Mouse (Mus musculus): Measurements from ENCODE around the gene Slc22a16. TPM values are rescaled to one million over a fixed set of nuclear protein-coding genes. Genes with fewer than 3 reads are reported as not detected.

The Slc22a16 gene
- polyA plus RNA-seq, 1 experiment: not detected

DNA sequence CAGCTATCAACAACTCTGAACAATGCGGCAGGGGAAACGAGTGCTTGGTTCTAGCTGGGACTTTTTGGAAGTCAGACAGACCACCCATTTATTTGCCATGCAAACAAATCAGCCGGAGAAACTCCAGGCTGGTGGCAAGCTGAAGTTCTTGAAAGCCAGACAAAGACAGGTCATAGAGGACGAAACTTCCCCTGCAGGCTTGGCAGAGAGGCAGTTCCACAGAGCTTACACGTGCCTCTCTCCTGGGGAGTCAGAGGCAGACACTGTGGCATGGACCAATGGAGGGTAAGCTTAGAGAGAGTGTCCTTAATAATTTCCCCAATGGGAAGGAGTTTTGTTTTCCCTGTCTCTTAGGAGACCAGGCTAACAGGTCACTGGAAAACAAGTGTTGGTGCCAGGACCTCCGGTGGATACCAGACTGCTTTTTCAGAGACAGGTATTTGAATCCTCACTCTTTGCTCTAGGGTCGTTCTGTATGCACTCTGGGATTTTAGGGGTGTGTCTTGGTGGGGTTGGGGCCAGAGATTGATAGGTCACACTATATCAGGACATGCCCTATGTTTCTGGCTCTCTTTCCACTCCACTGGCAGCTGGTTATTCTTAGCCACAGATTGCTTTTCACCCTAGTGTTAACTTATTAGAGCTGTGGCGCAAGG is 59.6 kb downstream of the Slc22a16 start, which contains the start of gene Ddo:
Ddo (plus strand) TSS at position 356 of the 656 bp plus-strand sequence.
- no peaks in the 10 kb centered on the region for H3K4me1 ChIP-seq (ENCODE audit: control insufficient read depth, insufficient read depth, low read length)
- WGBS: 71% methylated on average over 8 of the region's 8 CpGs
- TF ChIP-seq POLR2A (IDR thresholded peaks at IDR 0.05; ENCODE audit: borderline replicate concordance, control insufficient read depth, low read depth, low read length) (no peak), CTCF (IDR thresholded peaks at IDR 0.05; ENCODE audit: control insufficient read depth, insufficient read depth, low read length) (no peak)
- H3K4me3 ChIP-seq (replicated peaks; ENCODE audit: control insufficient read depth, low read depth, low read length): no peak within 1 kb of the TSS
- H3K27ac ChIP-seq (ENCODE audit: control insufficient read depth, insufficient read depth, low read depth, low read length, poor library complexity): no peak within 1 kb of the TSS

DNA sequence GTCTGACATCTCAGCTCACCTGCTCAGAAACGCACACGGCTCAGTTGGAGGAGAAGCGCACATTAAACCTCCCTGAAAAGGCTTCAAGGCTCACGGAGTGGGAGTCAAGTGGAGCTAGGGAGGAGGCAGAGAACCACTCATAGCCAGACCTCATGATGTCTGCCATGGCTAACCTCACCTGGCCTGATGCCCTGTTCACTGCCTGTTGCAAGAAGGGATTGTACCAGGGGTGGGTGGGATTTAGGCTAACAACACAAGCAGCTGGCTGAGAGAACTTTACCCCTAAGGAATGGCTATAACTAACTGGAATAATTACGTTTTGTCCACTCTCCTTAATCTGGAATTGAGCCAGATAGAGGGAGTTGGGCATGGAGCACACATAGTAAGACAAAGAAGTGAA is 60.3 kb downstream of the Slc22a16 start:
- WGBS: 84% methylated on average over 5 of the region's 5 CpGs
- H3K4me1 ChIP-seq (ENCODE audit: control insufficient read depth, insufficient read depth, low read length): no peaks in the 10 kb centered on the region
- TF ChIP-seq POLR2A (IDR thresholded peaks at IDR 0.05; ENCODE audit: borderline replicate concordance, control insufficient read depth, low read depth, low read length): no peak
- no peak overlapping the region for H3K4me3 ChIP-seq (replicated peaks; ENCODE audit: control insufficient read depth, low read depth, low read length)
- H3K27ac ChIP-seq (ENCODE audit: control insufficient read depth, insufficient read depth, low read depth, low read length, poor library complexity): no peak overlapping the region

DNA sequence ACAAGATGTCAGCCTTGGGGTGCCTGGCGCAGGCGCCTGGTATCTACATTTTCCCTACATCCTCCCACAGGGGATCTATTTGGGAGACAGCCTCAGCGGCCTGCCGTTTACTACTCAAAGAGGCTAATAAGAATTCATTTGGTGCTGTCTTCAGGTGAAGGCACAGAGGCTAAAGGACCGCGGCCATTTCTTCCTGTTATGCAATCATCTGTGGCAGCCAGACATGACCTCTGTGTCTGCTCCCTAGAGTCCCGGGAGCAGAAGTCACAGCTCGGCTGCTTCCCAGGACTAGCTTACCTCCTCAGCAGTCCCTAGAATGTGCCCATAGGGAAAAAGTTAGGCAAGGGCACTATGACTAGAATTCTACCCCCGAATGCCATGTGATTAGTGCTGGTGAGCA is 60.8 kb downstream of the Slc22a16 start:
- Histone ChIP-seq H3K4me1 (ENCODE audit: control insufficient read depth, insufficient read depth, low read length) (no peaks in the 10 kb centered on the region), H3K27ac (ENCODE audit: control insufficient read depth, insufficient read depth, low read depth, low read length, poor library complexity) (no peak overlapping the region), H3K4me3 (replicated peaks; ENCODE audit: control insufficient read depth, low read depth, low read length) (no peak overlapping the region)
- TF ChIP-seq CTCF (IDR thresholded peaks at IDR 0.05; ENCODE audit: control insufficient read depth, insufficient read depth, low read length): no peak
- no peak for TF ChIP-seq POLR2A (IDR thresholded peaks at IDR 0.05; ENCODE audit: borderline replicate concordance, control insufficient read depth, low read depth, low read length)
- WGBS: 60% methylated on average over 9 of the region's 9 CpGs

DNA sequence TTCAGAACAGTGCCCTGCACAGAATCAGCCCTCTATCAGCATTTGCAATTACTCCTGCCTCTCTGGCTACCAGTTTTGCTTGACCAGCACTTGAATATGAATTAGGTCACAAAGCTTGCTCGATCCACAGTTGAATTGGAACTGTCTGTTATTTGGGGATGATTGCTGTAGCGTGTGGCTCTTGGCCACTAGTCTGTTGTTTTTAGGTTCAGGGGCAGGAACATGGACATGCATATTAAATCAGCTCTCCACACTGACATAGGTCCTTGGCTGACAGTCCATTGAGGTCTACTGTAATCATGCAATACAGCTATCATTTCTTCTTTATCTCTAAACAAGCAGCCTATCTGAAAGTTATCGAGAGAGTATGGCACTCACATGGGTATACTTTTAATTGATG is 62.0 kb downstream of the Slc22a16 start:
- WGBS: 83% methylated on average over 3 of the region's 3 CpGs
- Histone ChIP-seq H3K4me1 (ENCODE audit: control insufficient read depth, insufficient read depth, low read length) (no peaks in the 10 kb centered on the region), H3K4me3 (replicated peaks; ENCODE audit: control insufficient read depth, low read depth, low read length) (no peak overlapping the region), H3K27ac (ENCODE audit: control insufficient read depth, insufficient read depth, low read depth, low read length, poor library complexity) (no peak overlapping the region)
- TF ChIP-seq CTCF (IDR thresholded peaks at IDR 0.05; ENCODE audit: control insufficient read depth, insufficient read depth, low read length) (no peak), POLR2A (IDR thresholded peaks at IDR 0.05; ENCODE audit: borderline replicate concordance, control insufficient read depth, low read depth, low read length) (no peak)

DNA sequence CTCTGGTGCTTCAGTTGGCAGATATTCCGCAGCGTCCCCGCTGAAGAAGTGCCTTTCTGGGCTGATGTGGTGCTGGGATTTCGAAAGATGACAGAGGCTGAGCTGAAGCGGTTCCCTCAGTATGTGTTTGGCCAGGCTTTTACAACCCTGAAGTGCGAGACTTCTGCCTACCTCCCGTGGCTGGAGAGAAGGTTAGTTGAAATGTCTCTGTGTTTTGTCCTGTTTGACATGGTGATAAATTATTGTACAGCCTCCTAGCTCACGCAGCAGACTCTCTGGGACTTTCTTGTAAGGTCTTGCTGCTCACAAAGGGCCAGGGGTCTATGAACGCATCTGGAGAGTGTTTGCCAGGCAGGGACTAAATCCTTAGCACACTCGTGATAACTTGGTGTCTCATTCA is 67.2 kb downstream of the Slc22a16 start:
- no peak for TF ChIP-seq CTCF (IDR thresholded peaks at IDR 0.05; ENCODE audit: control insufficient read depth, insufficient read depth, low read length)
- no peak for TF ChIP-seq POLR2A (IDR thresholded peaks at IDR 0.05; ENCODE audit: borderline replicate concordance, control insufficient read depth, low read depth, low read length)
- Histone ChIP-seq H3K4me3 (replicated peaks; ENCODE audit: control insufficient read depth, low read depth, low read length) (no peak overlapping the region), H3K27ac (ENCODE audit: control insufficient read depth, insufficient read depth, low read depth, low read length, poor library complexity) (no peak overlapping the region), H3K4me1 (ENCODE audit: control insufficient read depth, insufficient read depth, low read length) (no peaks in the 10 kb centered on the region)
- WGBS: 60% methylated on average over 10 of the region's 10 CpGs

DNA sequence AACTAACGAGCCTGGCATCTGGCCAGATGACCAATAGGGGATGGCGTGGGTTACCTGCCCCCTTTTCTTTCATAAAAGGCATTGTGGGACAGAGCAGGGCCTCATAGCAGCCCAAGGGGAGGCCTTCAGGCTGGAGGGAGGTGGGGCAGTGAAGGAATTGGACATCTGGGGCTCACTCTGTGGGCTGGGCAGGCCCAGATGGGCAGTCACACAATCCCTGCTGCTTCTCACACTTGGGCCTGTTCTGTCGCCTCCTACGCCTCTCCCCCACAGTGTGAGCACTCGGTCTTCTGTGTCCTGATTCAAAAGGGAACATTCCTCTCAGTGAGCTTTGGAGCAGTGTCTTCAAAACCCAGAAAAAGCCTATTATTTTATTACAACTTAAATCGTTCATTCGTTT is 68.1 kb downstream of the Slc22a16 start:
- H3K4me1 ChIP-seq (ENCODE audit: control insufficient read depth, insufficient read depth, low read length): no peaks in the 10 kb centered on the region
- no peak overlapping the region for H3K4me3 ChIP-seq (replicated peaks; ENCODE audit: control insufficient read depth, low read depth, low read length)
- H3K27ac ChIP-seq (ENCODE audit: control insufficient read depth, insufficient read depth, low read depth, low read length, poor library complexity): no peak overlapping the region
- WGBS: 77% methylated on average over 7 of the region's 7 CpGs
- TF ChIP-seq POLR2A (IDR thresholded peaks at IDR 0.05; ENCODE audit: borderline replicate concordance, control insufficient read depth, low read depth, low read length): no peak
- TF ChIP-seq CTCF (IDR thresholded peaks at IDR 0.05; ENCODE audit: control insufficient read depth, insufficient read depth, low read length): no peak

DNA sequence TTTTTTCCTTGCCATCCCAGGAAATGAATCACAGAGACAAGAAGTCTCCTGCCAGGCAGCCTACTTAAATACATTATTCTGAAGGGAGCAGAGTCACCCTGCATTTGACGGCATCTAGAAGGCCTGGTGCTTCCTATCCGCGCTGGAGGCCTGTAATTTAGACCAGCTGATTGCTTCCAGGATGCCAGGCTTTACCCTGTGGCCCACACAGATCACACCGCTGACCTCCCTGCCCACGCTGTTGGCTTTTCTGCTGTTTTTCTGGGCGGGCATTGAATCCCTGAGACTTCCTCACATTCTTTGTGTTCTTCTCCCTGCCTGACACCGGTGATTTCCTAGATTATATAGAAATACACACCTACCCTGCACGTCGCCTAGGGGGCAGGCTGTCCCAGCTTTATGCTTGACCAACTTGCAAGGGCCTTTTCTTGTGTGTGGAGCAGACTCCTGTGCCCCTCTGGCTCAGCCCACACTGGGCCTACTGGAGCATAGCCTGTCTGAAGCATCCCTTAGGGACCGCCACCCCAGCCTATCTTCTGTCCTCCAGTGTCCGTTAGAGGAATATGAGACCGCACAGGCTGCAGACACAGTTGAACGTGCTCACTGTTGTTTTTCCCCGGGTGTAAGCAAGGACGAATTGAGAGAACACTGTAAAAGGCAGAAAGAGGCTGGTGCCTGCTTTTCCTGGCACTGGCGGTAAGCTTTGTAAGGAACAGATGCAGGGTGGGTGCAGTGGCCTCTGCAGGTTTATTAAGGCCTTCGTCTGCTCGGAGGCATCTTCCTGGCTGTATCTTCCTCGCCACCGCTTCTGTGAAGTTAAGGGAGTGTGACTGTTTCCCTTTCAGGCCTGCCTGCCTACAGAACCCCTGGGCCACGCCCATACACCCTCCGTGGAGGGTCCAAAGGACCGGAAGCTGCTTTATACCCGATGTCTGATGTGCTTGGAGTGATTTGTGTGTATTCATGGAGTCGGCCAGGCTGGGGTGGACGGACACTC is 69.0 kb downstream of the Slc22a16 start:
- WGBS: 77% methylated on average over 26 of the region's 26 CpGs
- H3K4me1 ChIP-seq (ENCODE audit: control insufficient read depth, insufficient read depth, low read length): no peaks in the 10 kb centered on the region
- TF ChIP-seq POLR2A (IDR thresholded peaks at IDR 0.05; ENCODE audit: borderline replicate concordance, control insufficient read depth, low read depth, low read length) (no peak), CTCF (IDR thresholded peaks at IDR 0.05; ENCODE audit: control insufficient read depth, insufficient read depth, low read length) (no peak)

DNA sequence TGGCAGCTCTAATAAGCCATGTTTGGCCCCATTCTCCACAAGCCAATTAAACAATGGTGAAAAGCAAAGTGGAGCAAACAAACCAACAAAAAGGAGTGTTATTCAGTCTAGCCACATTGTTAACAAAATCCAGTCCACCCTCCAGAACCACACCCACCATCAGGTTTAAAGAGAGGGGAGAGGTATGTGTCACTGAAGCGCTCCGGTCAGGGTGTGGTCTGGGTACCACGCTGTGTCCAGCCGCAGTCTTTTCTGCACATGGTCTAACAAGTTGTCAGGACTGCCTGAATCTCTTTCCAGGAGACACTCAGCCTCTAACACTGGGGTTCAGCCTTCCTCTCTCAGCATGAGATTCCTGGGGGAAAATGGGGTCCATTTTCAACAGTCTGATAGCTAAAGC is 70.3 kb downstream of the Slc22a16 start:
- no peak for TF ChIP-seq POLR2A (IDR thresholded peaks at IDR 0.05; ENCODE audit: borderline replicate concordance, control insufficient read depth, low read depth, low read length)
- no peak for TF ChIP-seq CTCF (IDR thresholded peaks at IDR 0.05; ENCODE audit: control insufficient read depth, insufficient read depth, low read length)
- Histone ChIP-seq H3K4me1 (ENCODE audit: control insufficient read depth, insufficient read depth, low read length) (no peaks in the 10 kb centered on the region), H3K27ac (ENCODE audit: control insufficient read depth, insufficient read depth, low read depth, low read length, poor library complexity) (no peak overlapping the region), H3K4me3 (replicated peaks; ENCODE audit: control insufficient read depth, low read depth, low read length) (no peak overlapping the region)
- 92% methylated on average over 4 of the region's 4 CpGs for WGBS

More for the DNA sequence above, 69.0 kb downstream of the Slc22a16 start:
- H3K4me3 ChIP-seq (replicated peaks; ENCODE audit: control insufficient read depth, low read depth, low read length): no peak overlapping the region
- no peak overlapping the region for H3K27ac ChIP-seq (ENCODE audit: control insufficient read depth, insufficient read depth, low read depth, low read length, poor library complexity)

Data from bone marrow, adult 2 months (tissue).